27 mouse cellular contexts compared by ENCODE assay signal in the genomic region with DNA sequence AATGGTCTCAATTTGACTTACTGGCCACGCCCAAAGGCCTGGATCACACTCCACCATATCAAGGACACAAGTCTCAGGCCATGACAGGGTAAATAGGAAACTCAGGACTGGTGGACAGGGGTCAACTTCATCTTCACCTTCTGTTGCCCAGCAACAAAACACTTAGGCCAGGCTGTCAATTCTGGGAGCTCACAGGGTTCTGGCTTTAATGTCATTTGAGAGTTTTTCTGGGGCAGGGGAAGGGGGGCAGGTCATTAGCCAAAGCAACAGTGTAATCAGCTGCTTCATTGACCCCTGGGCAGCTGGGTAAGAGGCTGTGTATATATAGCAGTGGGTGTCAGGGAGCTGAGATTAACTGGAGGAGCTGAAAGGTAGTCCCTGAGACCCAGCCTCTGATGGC. TPM values are rescaled to one million over a fixed set of nuclear protein-coding genes. Genes with fewer than 3 reads are reported as not detected.
DNase-seq lines count a peak whose midpoint lies in the region; ATAC-seq lines count a peak whose summit lies in the region.
"Had no signal": no experiment of that assay in that cellular context is flagged by ENCODE, and none has a peak within 500 bp of the region (broad histone marks: within the 10 kb centered on the region; RNA-seq: fewer than 3 reads in every experiment).

No protein-coding gene starts in this region.

- no peaks in the 10 kb centered on the region for H3K36me3 ChIP-seq in forebrain, embryonic 11.5 days (ENCODE audit: control insufficient read depth, insufficient read depth, low read length)
- no peaks in the 10 kb centered on the region for H3K36me3 ChIP-seq in forebrain, embryonic 16.5 days (ENCODE audit: control insufficient read depth, insufficient read depth)
- H3K36me3 ChIP-seq in hindbrain, embryonic 10.5 days, result no peaks in the 10 kb centered on the region
- H3K36me3 ChIP-seq in hindbrain, embryonic 12.5 days, result no peaks in the 10 kb centered on the region
- H3K36me3 ChIP-seq: embryonic facial prominence, embryonic 12.5 days; intestine, embryonic 15.5 days; limb, embryonic 13.5 days; lung, embryonic 15.5 days; midbrain, embryonic 12.5 days; neural tube, embryonic 12.5 days had no signal

- no peak overlapping the region for H3K4me2 ChIP-seq in forebrain, embryonic 11.5 days (ENCODE audit: low read depth, low read length, severe bottlenecking)
- no peak overlapping the region for H3K4me2 ChIP-seq in forebrain, embryonic 16.5 days (ENCODE audit: low read length)
- H3K4me2 ChIP-seq in hindbrain, embryonic 12.5 days (replicated peaks), result no peak overlapping the region
- H3K4me2 ChIP-seq: embryonic facial prominence, embryonic 12.5 days; hindbrain, embryonic 14.5 days; intestine, embryonic 15.5 days; limb, embryonic 13.5 days; lung, embryonic 15.5 days; midbrain, embryonic 12.5 days; neural tube, embryonic 12.5 days had no signal

- 59% methylated on average over 1 of the region's 1 CpGs for WGBS in forebrain, embryonic 11.5 days
- 60% methylated on average over 1 of the region's 1 CpGs for whole genome bisulfite sequencing in forebrain, embryonic 16.5 days
- WGBS in hindbrain, embryonic 10.5 days, result 61% methylated on average over 1 of the region's 1 CpGs
- WGBS in hindbrain, embryonic 12.5 days, result 63% methylated on average over 1 of the region's 1 CpGs

- peak; percentile 41 for DNase-seq in forebrain, embryonic 11.5 days (ENCODE audit: low spot score)
- DNase-seq in hindbrain, embryonic 10.5 days (ENCODE audit: low spot score), result peak; percentile 54
- DNase-seq in embryo, embryonic 10 days (ENCODE audit: low spot score), result peak; percentile 69
- DNase-seq in mesoderm, embryonic 11.5 days (ENCODE audit: low read depth, low spot score), result peak; percentile 34
- DNase-seq in kidney, adult 18-20 months, result no peak
- DNase-seq: adrenal gland, postnatal 10 days; cerebellum, adult 2 months; cerebellum, postnatal 36 days; layer of hippocampus, adult 9-11 months; lung, postnatal 4 days; thymus, adult 2 months; thymus, postnatal 4 days had no signal

- H3K27ac ChIP-seq in forebrain, embryonic 11.5 days (ENCODE audit: low read depth, low read length), result no peak overlapping the region
- no peak overlapping the region for H3K27ac ChIP-seq in forebrain, embryonic 16.5 days (ENCODE audit: low read length)
- H3K27ac ChIP-seq in hindbrain, embryonic 10.5 days, result peak overlapping the region; percentile 53; the same call in 1 of the 2 replicates
- H3K27ac ChIP-seq in hindbrain, embryonic 12.5 days, result no peak overlapping the region
- H3K27ac ChIP-seq: embryonic facial prominence, embryonic 12.5 days; hindbrain, embryonic 14.5 days; intestine, embryonic 15.5 days; kidney, postnatal 0 days; limb, embryonic 13.5 days; liver, embryonic 14.5 days; lung, embryonic 15.5 days; midbrain, embryonic 12.5 days; neural tube, embryonic 12.5 days; stomach, postnatal 0 days had no signal

- no peak overlapping the region for H3K9ac ChIP-seq in forebrain, embryonic 11.5 days (ENCODE audit: low read length)
- H3K9ac ChIP-seq in forebrain, embryonic 16.5 days (replicated peaks; ENCODE audit: low read depth, low read length), result no peak overlapping the region
- H3K9ac ChIP-seq in hindbrain, embryonic 12.5 days, result no peak overlapping the region
- H3K9ac ChIP-seq: embryonic facial prominence, embryonic 12.5 days; hindbrain, embryonic 14.5 days; intestine, embryonic 15.5 days; limb, embryonic 13.5 days; liver, embryonic 14.5 days; lung, embryonic 15.5 days; midbrain, embryonic 12.5 days; neural tube, embryonic 12.5 days had no signal

- no peak for ATAC-seq in forebrain, embryonic 11.5 days (replicated peaks; ENCODE audit: low FRiP score)
- ATAC-seq in forebrain, embryonic 16.5 days, result no peak
- ATAC-seq in hindbrain, embryonic 12.5 days (ENCODE audit: low FRiP score), result no peak
- no peak for ATAC-seq in megakaryocyte-erythroid progenitor cell, adult 5-6 weeks (replicated peaks; ENCODE audit: low FRiP score, low TSS enrichment, poor library complexity, severe bottlenecking)
- ATAC-seq: forebrain, embryonic 14.5 days; intestine, embryonic 15.5 days had no signal

- H3K9me3 ChIP-seq in forebrain, embryonic 11.5 days (ENCODE audit: control insufficient read depth, low read length), result no peaks in the 10 kb centered on the region
- H3K9me3 ChIP-seq in forebrain, embryonic 16.5 days (ENCODE audit: control insufficient read depth, low read length), result no peaks in the 10 kb centered on the region
- H3K9me3 ChIP-seq in hindbrain, embryonic 10.5 days, result no peaks in the 10 kb centered on the region
- H3K9me3 ChIP-seq in hindbrain, embryonic 12.5 days (replicated peaks), result no peaks in the 10 kb centered on the region
- H3K9me3 ChIP-seq: embryonic facial prominence, embryonic 12.5 days; intestine, embryonic 15.5 days; limb, embryonic 13.5 days; lung, embryonic 15.5 days; midbrain, embryonic 12.5 days; neural tube, embryonic 12.5 days had no signal

- peaks cover 8% of the 10 kb centered on the region; the same call in 1 of the 2 replicates for H3K4me1 ChIP-seq in forebrain, embryonic 11.5 days (replicated peaks; ENCODE audit: control insufficient read depth, insufficient read depth, low read length)
- peaks cover 19% of the 10 kb centered on the region for H3K4me1 ChIP-seq in forebrain, embryonic 16.5 days (replicated peaks; ENCODE audit: control insufficient read depth, insufficient read depth, low read length)
- peaks cover 83% of the 10 kb centered on the region for H3K4me1 ChIP-seq in hindbrain, embryonic 10.5 days (replicated peaks)
- peaks cover 42% of the 10 kb centered on the region for H3K4me1 ChIP-seq in hindbrain, embryonic 12.5 days
- H3K4me1 ChIP-seq: lung, embryonic 15.5 days had no signal

- no peaks in the 10 kb centered on the region for H3K27me3 ChIP-seq in forebrain, embryonic 11.5 days (ENCODE audit: control insufficient read depth, insufficient read depth, low read length)
- no peaks in the 10 kb centered on the region for H3K27me3 ChIP-seq in forebrain, embryonic 16.5 days (replicated peaks; ENCODE audit: control insufficient read depth, insufficient read depth, low read length)
- peaks cover 58% of the 10 kb centered on the region for H3K27me3 ChIP-seq in hindbrain, embryonic 10.5 days (ENCODE audit: insufficient read depth, poor library complexity, severe bottlenecking)
- H3K27me3 ChIP-seq in hindbrain, embryonic 12.5 days, result peaks cover 2% of the 10 kb centered on the region; the same call in 1 of the 2 replicates
- H3K27me3 ChIP-seq: embryonic facial prominence, embryonic 12.5 days had no signal

- H3K4me3 ChIP-seq in forebrain, embryonic 11.5 days (ENCODE audit: low read depth, low read length), result no peak overlapping the region
- H3K4me3 ChIP-seq in forebrain, embryonic 16.5 days (replicated peaks; ENCODE audit: low read length), result no peak overlapping the region
- H3K4me3 ChIP-seq in hindbrain, embryonic 10.5 days, result no peak overlapping the region
- no peak overlapping the region for H3K4me3 ChIP-seq in hindbrain, embryonic 12.5 days
- H3K4me3 ChIP-seq: embryonic facial prominence, embryonic 12.5 days; intestine, embryonic 15.5 days; limb, embryonic 13.5 days; lung, embryonic 15.5 days; midbrain, embryonic 12.5 days; neural tube, embryonic 12.5 days had no signal

RNA-seq across cellular contexts. Expression of gene Th, which starts 33.5 kb away (rescaled TPM):
- 18.7 and 19.8 TPM in 2 replicates for polyA plus RNA-seq in forebrain, embryonic 11.5 days (2014; fragmentation: Nextera tagmentation; extraction: Ambion mirVana)
- 6.4 TPM in 2 replicates for polyA plus RNA-seq in forebrain, embryonic 16.5 days (2015; fragmentation: Nextera tagmentation; extraction: Ambion mirVana)
- polyA plus RNA-seq in hindbrain, embryonic 10.5 days (2016; fragmentation: Nextera tagmentation; extraction: Ambion mirVana), result 8.8 and 14.4 TPM in 2 replicates
- 14.9 and 15.1 TPM in 2 replicates for polyA plus RNA-seq in hindbrain, embryonic 12.5 days (2016; fragmentation: Nextera tagmentation; extraction: Ambion mirVana)
- total RNA-seq in megakaryocyte-erythroid progenitor cell, adult 5-6 weeks (2014; fragmentation: Nextera tagmentation), result not detected in 2 replicates
- not detected in 2 replicates for total RNA-seq in megakaryocyte-erythroid progenitor cell, adult 5-6 weeks (2017)
- total RNA-seq: monocyte, adult 5-6 weeks had no signal
